Mouse (Mus musculus): ENCODE measurements at regions not wholly inside any gene's neighbourhood (a gene's known extent, or its start where the extent isn't known, plus 50 kb on each side); places are given as distances from the start of the nearest gene placed in this dataset.
"Not testable (repeated sequence)": the region's sequence is repeated elsewhere in the genome, so short reads cannot be mapped to it uniquely, and the experiment has no call there.

DNA sequence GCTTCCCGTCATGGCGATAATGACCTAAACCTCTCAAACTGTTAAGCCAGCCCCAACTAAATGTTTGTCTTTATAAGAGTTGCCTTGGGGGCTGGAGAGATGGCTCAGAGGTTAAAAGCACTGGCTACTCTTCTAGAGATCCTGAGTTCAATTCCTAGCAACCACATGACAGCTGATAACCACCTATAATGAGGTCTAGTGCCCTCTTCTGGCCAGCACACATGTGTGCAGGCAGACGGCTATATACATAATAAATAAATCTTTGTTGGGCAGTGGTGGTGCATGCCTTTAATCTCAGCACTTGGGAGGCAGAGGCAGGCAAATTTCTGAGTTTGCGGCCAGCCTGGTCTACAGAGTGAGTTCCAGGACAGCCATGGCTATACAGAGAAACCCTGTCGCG is 70.8 kb upstream of the Creb1 start:
- TF ChIP-seq MAX (IDR thresholded peaks at IDR 0.05); CTCF (IDR thresholded peaks at IDR 0.05; ENCODE audit: control insufficient read depth, insufficient read depth, insufficient read length); MYOG (IDR thresholded peaks at IDR 0.05; ENCODE audit: control insufficient read depth, extremely low read depth, insufficient read length); USF1 (IDR thresholded peaks at IDR 0.05; ENCODE audit: low read depth); CEBPB (IDR thresholded peaks at IDR 0.05; ENCODE audit: low read depth): not testable (repeated sequence)
